Mouse (Mus musculus) ES-E14 (cell line): ENCODE results near the gene Olfr692. TPM values are rescaled to one million over a fixed set of nuclear protein-coding genes. Genes with fewer than 3 reads are reported as not detected.

ENCODE experiments used
- DNase-seq: peaks from one replicate; pipeline ENCODE4 v3.0.0-alpha.2; 2013; ENCODE audit warnings: low read depth, low spot score
- H3K27ac ChIP-seq: 2 replicates; pipeline ENCODE4 v1.5.1; 2012; ENCODE audit warnings: low read depth, mild to moderate bottlenecking, low read length, moderate library complexity, mixed read lengths; ENCODE audit not compliant: poor library complexity, insufficient read depth, severe bottlenecking
- H3K36me3 ChIP-seq: 2 replicates; pipeline ENCODE4 v1.6.1; 2012; ENCODE audit warnings: mild to moderate bottlenecking, low read length, moderate library complexity, mixed read lengths; ENCODE audit not compliant: control insufficient read depth, poor library complexity, insufficient read depth, severe bottlenecking
- H3K4me1 ChIP-seq, 2 experiments: fragments of 150-350 bp in 1 of 2; sonication (generic) in 1 of 2; 2 replicates each; pipeline ENCODE4 v1.6.1; 2012; ENCODE audit warnings: low read length in 2 of 2, mild to moderate bottlenecking in 1 of 2, mixed read lengths in 1 of 2; ENCODE audit not compliant: control insufficient read depth in 2 of 2, insufficient read depth in 2 of 2, poor library complexity in 1 of 2
- H3K4me3 ChIP-seq, 2 experiments: fragments of 150-350 bp in 1 of 2; sonication (generic) in 1 of 2; 2 replicates each; pipeline ENCODE4 v1.5.1; 2012; ENCODE audit warnings: low read length in 2 of 2, low read depth in 1 of 2, mild to moderate bottlenecking in 1 of 2, mixed read lengths in 1 of 2; ENCODE audit not compliant: insufficient read depth in 1 of 2, poor library complexity in 1 of 2, severe bottlenecking in 1 of 2
- H3K9ac ChIP-seq: 2 replicates; pipeline ENCODE4 v1.6.1; 2012; ENCODE audit warnings: low read depth, mild to moderate bottlenecking, low read length, mixed read lengths; ENCODE audit not compliant: poor library complexity, insufficient read depth, severe bottlenecking
- H3K9me3 ChIP-seq: fragments of 150-350 bp; sonication (generic); 2 replicates; pipeline ENCODE4 v1.6.1; 2012; ENCODE audit warnings: low read depth, mild to moderate bottlenecking, low read length; ENCODE audit not compliant: control insufficient read depth, insufficient read depth
- CHD2 ChIP-seq: IDR thresholded peaks from 2 replicates; pipeline ENCODE4 v1.6.1; 2014; ENCODE audit warnings: mild to moderate bottlenecking, low read depth, low read length, inconsistent platforms
- HCFC1 ChIP-seq: IDR thresholded peaks from 2 replicates; pipeline ENCODE4 v1.6.1; 2012; ENCODE audit warnings: low read length, inconsistent platforms, borderline replicate concordance; ENCODE audit not compliant: insufficient read depth
- MAFK ChIP-seq: IDR thresholded peaks from 2 replicates; pipeline ENCODE4 v1.6.1; 2014; ENCODE audit warnings: mild to moderate bottlenecking, low read depth, low read length, inconsistent platforms; ENCODE audit not compliant: insufficient read depth
- ZC3H11A ChIP-seq: IDR thresholded peaks from 2 replicates; pipeline ENCODE4 v1.6.1; 2012; ENCODE audit warnings: low read depth, mild to moderate bottlenecking, inconsistent platforms, low read length, borderline replicate concordance
- ZNF384 ChIP-seq: IDR thresholded peaks from 2 replicates; pipeline ENCODE4 v1.6.1; 2012; ENCODE audit warnings: low read depth, low read length, inconsistent platforms
- in situ Hi-C, 2 experiments: fragments of 600-800 bp; cut with MboI; formaldehyde crosslinking; loops; one replicate each; pipeline ENCODE4 v1.15.1; 2025; ENCODE audit warnings: low sequenced_read_pairs in 2 of 2, inconsistent platforms in 1 of 2; ENCODE audit not compliant: unreplicated experiment in 2 of 2
- total RNA-seq: library from RNA; depleted of rRNA; stranded (reverse); fragments of 300-350 nt; gene quantifications from 2 replicates; pipeline ENCODE4 v1.2.3, GENCODE M21; 2012

The Olfr692 gene
- total RNA-seq, 1 experiment, result not detected

DNA sequence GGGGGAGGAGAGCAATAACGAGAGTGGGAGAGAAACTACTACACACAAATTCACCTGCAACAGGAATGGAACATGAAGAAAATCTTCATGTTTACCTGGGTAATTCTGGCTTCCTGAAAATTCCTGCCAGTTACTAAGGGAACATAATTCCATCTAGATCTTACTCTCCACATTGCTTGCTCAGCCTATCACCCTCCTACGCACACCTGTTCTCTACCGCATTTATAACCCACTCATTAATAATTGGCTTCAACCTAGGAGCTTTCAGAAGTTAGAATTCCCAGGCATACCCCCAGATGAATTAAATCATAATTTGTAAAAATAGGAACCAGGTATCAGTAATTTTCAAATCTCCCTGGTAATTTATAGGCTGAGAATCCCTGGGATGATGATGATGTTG is 5.9 kb downstream of the Olfr692 start:
- Histone ChIP-seq H3K36me3 (peaks cover 21% of the 10 kb centered on the region), H3K9ac (no peak overlapping the region), H3K9me3 (no peaks in the 10 kb centered on the region), H3K4me3 (no peak overlapping the region), H3K4me1 (no peaks in the 10 kb centered on the region), H3K27ac (no peak overlapping the region)
- no peak for DNase-seq
- in situ Hi-C loops, result no loop called here
- TF ChIP-seq ZC3H11A (no peak), CHD2 (no peak), HCFC1 (no peak), MAFK (no peak), ZNF384 (no peak)

DNA sequence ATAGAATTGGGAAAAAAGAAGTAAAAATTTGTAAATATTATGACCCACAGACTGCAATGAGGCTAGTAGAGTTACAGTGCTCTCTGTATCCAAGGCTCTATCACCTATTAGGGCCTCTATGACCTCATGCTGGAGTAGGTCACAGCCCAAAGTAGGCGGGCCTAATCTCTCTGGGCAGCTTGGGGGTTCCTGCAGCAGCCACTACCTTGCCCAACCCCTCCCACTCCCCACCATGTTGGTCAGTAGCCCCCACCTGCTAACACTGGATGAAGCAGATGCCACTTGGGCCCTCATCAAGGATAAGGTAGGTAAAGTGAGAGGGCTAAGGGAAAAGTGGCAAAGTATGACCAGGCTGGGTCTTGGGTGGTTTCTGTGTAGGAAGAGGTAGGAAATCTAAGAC is 6.8 kb downstream of the Olfr692 start, which contains the start of gene Gm5901:
Gene Gm5901 (plus strand): TSS at position 173 of the 400 bp plus-strand sequence.
- no peak within 1 kb of the TSS for H3K4me3 ChIP-seq
- TF ChIP-seq CHD2 (no peak), MAFK (no peak), ZC3H11A (no peak), ZNF384 (no peak), HCFC1 (no peak)
- in situ Hi-C loops, result no loop called here
- DNase-seq, result no peak
- no peak within 1 kb of the TSS for H3K9ac ChIP-seq
- H3K36me3 ChIP-seq, result peaks cover 21% of the 10 kb centered on the region
- no peaks in the 10 kb centered on the region for H3K9me3 ChIP-seq
- no peaks in the 10 kb centered on the region for H3K4me1 ChIP-seq
- H3K27ac ChIP-seq, result no peak within 1 kb of the TSS

DNA sequence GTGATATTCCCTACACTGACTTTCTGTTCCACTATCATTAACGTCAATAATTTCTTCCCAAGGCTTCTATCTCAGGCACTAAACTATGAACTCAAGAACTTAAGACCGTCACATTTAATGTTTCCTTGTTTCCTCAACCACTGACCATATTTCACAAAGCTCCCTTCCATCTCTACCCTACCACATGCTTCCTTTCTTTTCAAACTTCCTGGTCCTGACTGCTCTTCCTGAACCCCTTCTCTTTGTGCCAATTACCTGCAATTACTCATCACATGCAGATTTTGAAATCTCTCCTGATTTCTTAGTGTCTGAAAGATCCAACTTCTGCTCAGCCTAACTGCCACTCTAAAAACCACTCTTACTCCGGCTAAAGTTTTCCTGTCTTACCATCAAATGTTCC is 12.3 kb downstream of the Olfr692 start:
- Histone ChIP-seq H3K9me3 (no peaks in the 10 kb centered on the region), H3K27ac (no peak overlapping the region), H3K9ac (no peak overlapping the region), H3K4me1 (no peaks in the 10 kb centered on the region; a peak in 1 of 4 replicates), H3K4me3 (no peak overlapping the region), H3K36me3 (peaks cover 40% of the 10 kb centered on the region)
- TF ChIP-seq ZC3H11A (no peak), HCFC1 (no peak), MAFK (no peak), CHD2 (no peak), ZNF384 (no peak)
- in situ Hi-C loops, result no loop called here
- DNase-seq, result no peak

DNA sequence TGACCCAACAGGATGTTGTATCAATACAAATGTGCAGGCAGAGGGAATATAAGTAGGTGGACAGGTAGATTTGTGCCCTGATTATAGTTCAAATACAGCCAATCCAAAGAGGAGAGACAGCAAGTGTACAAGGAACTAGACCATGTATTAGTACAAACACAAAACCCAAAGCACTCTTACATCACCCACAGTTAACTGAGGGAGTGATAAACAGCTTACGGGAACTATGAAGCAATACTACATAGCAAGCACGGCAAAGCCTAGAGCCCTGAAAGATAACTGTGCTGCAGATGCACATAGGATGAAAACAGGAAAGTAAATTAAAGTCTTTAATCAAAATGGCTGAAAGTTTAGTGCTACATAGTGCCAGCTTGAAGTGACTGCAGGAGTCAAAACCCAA is 19.7 kb downstream of the Olfr692 start:
- H3K9ac ChIP-seq, result no peak overlapping the region
- in situ Hi-C loops, result no loop called here
- no peak overlapping the region for H3K27ac ChIP-seq
- no peaks in the 10 kb centered on the region for H3K9me3 ChIP-seq
- TF ChIP-seq ZNF384 (no peak), CHD2 (no peak), ZC3H11A (no peak), HCFC1 (no peak), MAFK (no peak)
- H3K4me1 ChIP-seq, result no peaks in the 10 kb centered on the region
- no peak overlapping the region for H3K4me3 ChIP-seq
- H3K36me3 ChIP-seq, result peaks cover 42% of the 10 kb centered on the region
- no peak for DNase-seq

DNA sequence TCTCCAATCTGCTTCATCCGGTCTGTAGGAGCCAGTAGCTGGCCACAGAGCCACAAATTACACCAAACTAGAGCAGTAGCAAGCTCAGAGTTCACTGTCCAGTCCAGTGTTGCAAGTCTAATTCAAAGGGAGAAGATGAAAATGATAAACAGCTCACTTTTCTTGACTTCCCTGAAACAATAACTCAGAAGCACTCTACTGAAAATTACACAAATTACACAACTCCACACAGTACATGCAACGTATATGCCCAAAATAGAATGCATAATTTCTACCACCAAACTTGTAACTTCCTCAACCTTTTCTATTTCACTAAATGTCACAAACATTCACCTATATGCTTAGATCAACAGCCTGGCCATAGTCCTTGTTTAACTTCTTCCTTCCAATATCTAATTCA is 22.2 kb downstream of the Olfr692 start:
- H3K9me3 ChIP-seq, result no peaks in the 10 kb centered on the region
- in situ Hi-C loops, result loop anchor here in 1 of 2 experiments (10.0 kb wide), 1 partner anchor 65 kb away; no protein-coding TSS in a partner anchor
- DNase-seq, result no peak
- H3K27ac ChIP-seq, result no peak overlapping the region
- no peaks in the 10 kb centered on the region for H3K4me1 ChIP-seq
- H3K9ac ChIP-seq, result no peak overlapping the region
- no peak overlapping the region for H3K4me3 ChIP-seq
- TF ChIP-seq HCFC1, result no peak
- no peak for TF ChIP-seq MAFK
- no peak for TF ChIP-seq ZNF384
- TF ChIP-seq ZC3H11A, result no peak
- TF ChIP-seq CHD2, result no peak
- H3K36me3 ChIP-seq, result peaks cover 27% of the 10 kb centered on the region
